Mouse (Mus musculus) forebrain, embryonic 11.5 days (tissue): Measurements from ENCODE around the gene Plaur. TPM values are rescaled to one million over a fixed set of nuclear protein-coding genes. Genes with fewer than 3 reads are reported as not detected.

Experiments
- ATAC-seq: fragments of 200-750 bp; cut with Nextera tagmentation; replicated peaks from 2 replicates; pipeline ENCODE4 v1.8.0; 2017; ENCODE audit warnings: moderate TSS enrichment; ENCODE audit not compliant: low FRiP score
- DNase-seq: peaks from one replicate; pipeline ENCODE4 v3.0.0-alpha.2; 2017; ENCODE audit warnings: low spot score
- H3K27ac ChIP-seq: fragments of 300-500 bp; sonication (generic); 2 replicates; pipeline ENCODE4 v1.5.1; 2014; ENCODE audit warnings: low read depth, low read length
- H3K27me3 ChIP-seq: fragments of 300-500 bp; sonication (generic); 2 replicates; pipeline ENCODE4 v1.6.1; 2014; ENCODE audit warnings: mild to moderate bottlenecking, low read length, mixed read lengths; ENCODE audit not compliant: control insufficient read depth, insufficient read depth
- H3K36me3 ChIP-seq: fragments of 300-500 bp; sonication (generic); 2 replicates; pipeline ENCODE4 v1.6.1; 2014; ENCODE audit warnings: mild to moderate bottlenecking, low read length, moderate library complexity, mixed read lengths; ENCODE audit not compliant: control insufficient read depth, insufficient read depth
- H3K4me1 ChIP-seq: fragments of 300-500 bp; sonication (generic); replicated peaks from 2 replicates; pipeline ENCODE4 v1.6.1; 2014; ENCODE audit warnings: low read length, mixed read lengths; ENCODE audit not compliant: control insufficient read depth, insufficient read depth
- H3K4me2 ChIP-seq: fragments of 300-500 bp; sonication (generic); 2 replicates; pipeline ENCODE4 v1.6.1; 2014; ENCODE audit warnings: low read depth, mild to moderate bottlenecking, low read length, moderate library complexity, mixed read lengths; ENCODE audit not compliant: severe bottlenecking
- H3K4me3 ChIP-seq: fragments of 300-500 bp; sonication (generic); 2 replicates; pipeline ENCODE4 v1.5.1; 2014; ENCODE audit warnings: low read depth, low read length
- H3K9ac ChIP-seq: fragments of 300-500 bp; sonication (generic); 2 replicates; pipeline ENCODE4 v1.6.1; 2014; ENCODE audit warnings: low read length
- H3K9me3 ChIP-seq: fragments of 300-500 bp; sonication (generic); 2 replicates; pipeline ENCODE4 v1.6.1; 2016; ENCODE audit warnings: low read length, mixed read lengths; ENCODE audit not compliant: control insufficient read depth
- WGBS: fragments of 180-500 bp; shearing (Covaris S2); extraction: QIAGEN DNeasy Blood & Tissue Kit; methylation state at CpG from one replicate; pipeline ENCODE4 v1.1.7; 2014; 5-methylcytosine and 5-hydroxymethylcytosine counted together
- polyA plus RNA-seq: library from polyadenylated mRNA; unstranded; fragments of >200 nt; fragmentation: Nextera tagmentation; extraction: Ambion mirVana; gene quantifications from 2 replicates; pipeline ENCODE4 v1.2.1, GENCODE M21; 2014

Gene Plaur
- polyA plus RNA-seq = 1.1 and 1.2 TPM in 2 replicates

DNA sequence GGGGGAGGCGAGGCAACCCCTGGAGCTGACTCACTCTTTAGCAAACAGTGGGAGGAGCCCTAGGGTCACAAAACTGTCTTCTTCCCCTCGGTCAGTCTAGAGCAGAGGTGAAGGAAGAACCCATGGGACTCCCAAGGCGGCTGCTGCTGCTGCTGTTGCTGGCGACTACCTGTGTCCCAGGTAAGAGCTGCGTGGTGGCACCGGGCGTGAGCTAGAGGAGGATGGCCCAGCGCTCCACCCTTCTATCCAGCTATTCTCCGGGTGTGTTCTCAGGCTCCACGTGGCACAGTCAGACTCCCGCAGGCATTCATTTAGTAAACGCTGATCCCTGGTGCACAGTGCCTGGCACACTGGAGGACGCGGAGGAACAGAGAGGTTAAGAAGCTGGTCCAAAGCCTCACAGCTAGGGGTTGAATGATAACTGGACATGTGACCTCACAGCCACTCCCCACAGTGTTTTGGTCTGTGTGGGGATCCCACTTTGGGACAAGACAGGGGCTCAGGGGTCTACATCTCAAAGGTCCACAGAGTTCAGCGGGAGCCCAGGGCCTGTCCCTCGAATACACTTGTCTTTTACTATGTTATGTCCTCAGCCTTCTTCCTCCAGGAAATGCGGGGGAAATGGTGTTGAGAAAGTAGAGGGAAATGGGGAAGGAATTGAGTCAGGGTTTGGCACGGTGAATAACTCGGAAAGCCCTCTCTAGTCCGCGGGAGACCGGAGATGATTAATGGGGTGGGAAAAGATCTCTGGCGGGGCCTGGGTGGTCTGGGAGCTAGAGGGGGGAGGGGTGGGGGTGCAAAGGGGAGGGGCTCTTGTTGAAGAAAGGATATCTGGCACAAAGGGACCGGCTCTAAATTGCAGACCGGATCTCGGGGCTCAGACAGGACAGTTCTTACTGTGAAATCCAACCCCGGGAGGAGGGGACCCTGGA is at the start of gene Plaur:
Gene Plaur, plus strand, starts transcription at position 97 of the 932 bp plus-strand sequence.
- H3K27ac ChIP-seq = no peak within 1 kb of the TSS
- 0 out of 2 replicates have a peak, but pooled peaks have one; percentile 33 for ATAC-seq

DNA sequence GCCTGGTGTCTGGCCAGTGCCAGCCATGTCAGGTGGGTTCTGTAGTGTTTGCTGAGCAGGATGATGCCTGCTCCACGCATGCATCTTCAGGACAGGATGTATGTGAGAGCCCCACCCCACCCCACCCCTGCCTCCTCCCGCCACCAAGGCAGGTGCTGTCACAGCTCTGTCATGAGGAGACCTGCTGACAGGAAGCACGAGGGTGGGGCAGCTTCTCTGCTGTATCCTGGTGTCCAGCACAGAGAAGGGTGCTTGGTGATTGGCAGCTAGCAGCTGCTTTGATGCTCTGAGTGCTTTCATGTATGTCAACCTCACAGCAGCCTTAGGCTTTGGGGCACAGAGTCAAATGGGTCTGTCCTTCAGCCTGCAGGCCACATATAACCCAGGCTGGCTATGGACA is 48.7 kb upstream of the Plaur start:
- H3K4me1 ChIP-seq = no peaks in the 10 kb centered on the region
- ATAC-seq (no peak), DNase-seq (no peak)
- H3K27me3 ChIP-seq = no peaks in the 10 kb centered on the region
- H3K27ac ChIP-seq = no peak overlapping the region
- WGBS = 92% methylated on average over 3 of the region's 3 CpGs
- no peaks in the 10 kb centered on the region for H3K9me3 ChIP-seq
- H3K4me2 ChIP-seq = no peak overlapping the region
- no peaks in the 10 kb centered on the region; the same call in 1 of the 2 replicates for H3K36me3 ChIP-seq
- no peak overlapping the region for H3K4me3 ChIP-seq
- H3K9ac ChIP-seq = no peak overlapping the region

More for the DNA sequence above, at the start of gene Plaur:
- no peak within 1 kb of the TSS for H3K4me3 ChIP-seq
- no peaks in the 10 kb centered on the region for H3K36me3 ChIP-seq
- WGBS = 12% methylated on average over 27 of the region's 27 CpGs
- no peak within 1 kb of the TSS for H3K9ac ChIP-seq
- DNase-seq = no peak
- no peaks in the 10 kb centered on the region for H3K9me3 ChIP-seq
- peaks cover 3% of the 10 kb centered on the region; the same call in 1 of the 2 replicates for H3K4me1 ChIP-seq
- H3K4me2 ChIP-seq = peak within 1 kb of the TSS; percentile 26
- H3K27me3 ChIP-seq = peaks cover 2% of the 10 kb centered on the region; the same call in 1 of the 2 replicates

DNA sequence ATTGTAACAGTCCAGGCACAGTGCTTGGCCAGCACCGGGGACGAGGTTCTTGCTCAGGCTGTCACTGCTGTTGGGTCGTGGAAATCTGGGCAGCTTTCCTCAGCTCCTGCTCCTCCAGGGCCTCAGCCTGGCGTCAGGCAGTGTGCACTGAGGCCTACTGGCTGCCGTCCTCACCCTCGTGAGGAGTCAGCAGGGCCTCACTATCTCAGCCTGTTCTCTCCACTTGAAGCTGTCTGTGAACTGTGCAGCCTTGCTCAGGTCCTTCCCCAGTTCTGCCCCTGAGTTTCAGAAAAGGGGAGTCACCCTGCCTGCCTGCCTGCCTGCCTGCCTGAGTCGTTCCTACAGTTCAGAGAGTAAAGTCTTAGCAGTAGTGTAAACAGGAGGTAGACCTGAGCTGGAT is 47.0 kb upstream of the Plaur start:
- no peak overlapping the region for H3K9ac ChIP-seq
- no peaks in the 10 kb centered on the region for H3K27me3 ChIP-seq
- no peak overlapping the region for H3K4me3 ChIP-seq
- H3K27ac ChIP-seq = no peak overlapping the region
- DNase-seq (no peak), ATAC-seq (no peak)
- no peaks in the 10 kb centered on the region; the same call in 1 of the 2 replicates for H3K36me3 ChIP-seq
- H3K4me2 ChIP-seq = no peak overlapping the region
- H3K9me3 ChIP-seq = no peaks in the 10 kb centered on the region
- 80% methylated on average over 7 of the region's 7 CpGs for WGBS
- peaks cover 10% of the 10 kb centered on the region for H3K4me1 ChIP-seq

DNA sequence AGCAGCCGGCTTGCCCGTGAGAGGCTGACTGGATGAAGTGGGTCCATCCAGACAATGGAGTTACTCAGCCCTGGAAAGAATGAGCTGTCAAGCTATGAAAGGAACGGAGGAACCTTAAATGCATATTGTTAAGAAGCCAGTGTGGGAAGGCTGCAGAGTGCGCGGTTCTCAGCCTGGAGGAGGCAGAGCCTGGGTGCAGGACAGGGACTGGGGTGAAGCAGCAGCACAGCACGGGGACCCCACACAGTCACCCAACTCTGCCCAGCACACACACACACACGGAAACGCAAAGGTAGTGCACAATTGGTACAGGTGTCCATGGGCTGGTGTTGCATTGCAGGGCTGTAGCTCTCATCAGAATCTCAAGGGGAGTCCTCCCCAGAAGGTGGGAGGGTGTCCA is 42.7 kb upstream of the Plaur start:
- H3K4me2 ChIP-seq = no peak overlapping the region
- H3K27me3 ChIP-seq = no peaks in the 10 kb centered on the region
- ATAC-seq (no peak), DNase-seq (no peak)
- H3K4me3 ChIP-seq = no peak overlapping the region
- H3K36me3 ChIP-seq = no peaks in the 10 kb centered on the region; the same call in 1 of the 2 replicates
- peak overlapping the region; percentile 31; the same call in 1 of the 2 replicates for H3K27ac ChIP-seq
- peaks cover 10% of the 10 kb centered on the region for H3K4me1 ChIP-seq
- 0 out of 2 replicates have a peak overlapping the region, but pooled peaks have one; percentile 16 for H3K9ac ChIP-seq
- H3K9me3 ChIP-seq = no peaks in the 10 kb centered on the region
- 46% methylated on average over 8 of the region's 8 CpGs for WGBS

DNA sequence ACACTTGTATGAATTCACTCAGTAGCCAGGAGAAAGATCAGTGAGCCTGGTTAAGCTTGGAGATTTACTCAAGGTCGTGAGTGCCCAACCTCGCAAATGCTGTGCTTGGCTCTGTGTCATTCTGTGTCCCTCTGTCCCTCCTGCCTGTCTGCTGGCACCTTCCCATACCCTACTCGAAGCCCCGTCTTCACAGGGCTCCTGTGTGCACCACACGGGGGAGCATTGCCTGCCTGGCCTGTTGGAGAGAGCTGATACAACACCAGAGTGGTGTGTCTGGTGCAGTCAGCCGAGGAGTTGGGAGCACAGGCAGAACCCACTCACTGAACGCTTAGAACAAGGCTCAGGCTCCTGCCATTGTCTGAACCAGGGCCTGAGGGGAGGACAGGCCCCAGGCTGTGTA is 40.6 kb upstream of the Plaur start:
- Histone ChIP-seq H3K4me3 (no peak overlapping the region), H3K4me1 (peaks cover 10% of the 10 kb centered on the region), H3K9me3 (no peaks in the 10 kb centered on the region), H3K27ac (no peak overlapping the region), H3K36me3 (no peaks in the 10 kb centered on the region; the same call in 1 of the 2 replicates), H3K27me3 (no peaks in the 10 kb centered on the region), H3K4me2 (no peak overlapping the region), H3K9ac (no peak overlapping the region; the same call in 1 of the 2 replicates)
- 76% methylated on average over 7 of the region's 7 CpGs for WGBS
- ATAC-seq (no peak), DNase-seq (no peak)

DNA sequence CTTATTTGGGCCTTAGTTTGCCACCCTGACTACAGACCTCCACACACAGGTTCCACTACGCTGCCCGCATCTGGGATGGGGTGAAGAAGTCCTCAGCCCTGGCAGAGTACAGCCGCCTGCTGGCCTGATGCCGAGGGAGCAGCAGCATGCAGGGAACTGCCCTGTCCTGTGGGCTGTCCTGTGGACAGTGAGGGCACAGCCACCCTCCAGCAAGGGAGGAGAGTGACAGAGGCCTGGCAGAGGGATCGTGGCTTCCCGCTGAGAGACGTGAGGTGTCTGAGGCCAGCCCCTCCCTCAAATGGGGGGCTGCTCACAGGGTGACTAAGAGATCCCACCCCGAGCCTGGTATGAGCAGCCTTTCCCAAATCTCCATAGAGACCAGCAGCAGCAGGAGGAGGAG is 40.0 kb upstream of the Plaur start:
- WGBS = 85% methylated on average over 8 of the region's 8 CpGs
- Histone ChIP-seq H3K9me3 (no peaks in the 10 kb centered on the region), H3K4me2 (no peak overlapping the region), H3K4me3 (no peak overlapping the region), H3K9ac (no peak overlapping the region; the same call in 1 of the 2 replicates), H3K27me3 (no peaks in the 10 kb centered on the region), H3K36me3 (no peaks in the 10 kb centered on the region; the same call in 1 of the 2 replicates), H3K4me1 (peaks cover 10% of the 10 kb centered on the region), H3K27ac (no peak overlapping the region)
- no peak for DNase-seq
- no peak for ATAC-seq

DNA sequence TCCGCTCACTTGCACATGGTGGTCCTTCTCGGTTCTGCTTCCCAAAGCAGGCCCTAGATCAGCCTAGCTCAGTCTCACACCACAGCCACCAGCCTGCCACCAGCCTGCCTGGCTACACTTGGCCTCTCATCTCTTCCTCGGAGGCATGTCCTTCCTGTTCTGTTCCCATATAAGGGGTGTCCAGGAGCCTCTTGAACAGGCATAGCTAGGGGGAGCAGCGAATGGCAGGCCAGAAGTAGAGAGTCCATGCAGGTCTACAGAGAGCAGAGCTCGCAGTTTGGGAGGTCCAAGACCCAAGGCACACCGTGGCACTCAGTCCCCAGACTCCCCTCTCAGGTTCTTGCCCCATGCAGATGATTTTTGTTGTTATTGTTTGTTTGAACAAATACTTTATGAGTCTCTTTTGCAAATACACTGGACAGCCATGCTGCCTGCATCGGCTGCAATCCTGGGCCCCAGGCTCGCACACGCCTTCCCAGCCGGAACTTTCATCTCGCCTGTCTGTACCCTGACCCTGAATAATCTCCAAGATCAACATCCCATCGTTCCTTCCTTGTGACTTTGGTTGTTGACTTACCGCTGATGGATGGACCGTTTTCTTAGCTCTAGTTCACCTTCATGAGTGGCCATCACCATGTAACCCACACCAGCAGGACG is 39.0 kb upstream of the Plaur start:
- Histone ChIP-seq H3K4me1 (peaks cover 10% of the 10 kb centered on the region), H3K27me3 (no peaks in the 10 kb centered on the region), H3K9me3 (no peaks in the 10 kb centered on the region), H3K36me3 (no peaks in the 10 kb centered on the region; the same call in 1 of the 2 replicates), H3K27ac (no peak overlapping the region), H3K4me2 (no peak overlapping the region), H3K4me3 (no peak overlapping the region), H3K9ac (no peak overlapping the region)
- DNase-seq (no peak), ATAC-seq (no peak)
- whole genome bisulfite sequencing = 92% methylated on average over 15 of the region's 15 CpGs

DNA sequence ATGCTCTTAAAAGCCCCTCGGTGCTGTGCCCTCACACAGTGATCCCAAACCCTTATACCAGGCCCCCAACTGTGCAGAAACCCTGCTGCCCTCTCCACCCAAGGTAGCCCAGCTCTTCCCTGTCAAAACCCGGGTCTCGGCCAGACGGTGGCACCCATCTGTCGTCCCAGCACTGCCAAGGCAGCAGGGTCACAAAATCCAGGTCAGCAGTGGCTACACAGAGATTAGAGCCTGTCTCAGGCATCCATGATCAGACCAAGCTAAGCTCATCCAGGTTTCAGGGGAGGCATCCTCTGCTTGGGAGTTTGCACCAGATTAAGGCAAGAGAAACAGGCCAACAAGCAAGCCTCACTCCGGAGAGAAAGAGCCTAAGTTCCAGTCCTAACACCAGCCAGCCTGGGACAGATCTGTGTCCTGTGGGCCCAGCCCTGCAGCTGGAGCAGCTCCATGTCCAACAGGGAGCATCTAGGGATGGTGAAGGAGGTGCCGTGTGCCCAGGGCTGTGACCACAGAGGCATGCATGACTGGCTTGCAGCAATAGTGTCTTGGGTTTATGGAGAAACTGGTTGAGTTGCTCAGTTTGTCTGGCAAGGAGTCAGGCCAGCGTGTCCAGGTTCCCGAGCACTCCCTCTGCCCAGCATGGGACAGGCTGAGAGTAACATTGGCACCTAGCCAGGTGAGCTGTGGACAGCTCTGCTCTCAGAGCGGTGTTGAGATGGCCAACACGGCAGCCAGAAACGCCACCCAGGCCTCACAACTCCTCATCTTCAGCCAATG is 38.1 kb upstream of the Plaur start:
- H3K4me3 ChIP-seq = no peak overlapping the region
- no peak overlapping the region for H3K4me2 ChIP-seq
- H3K4me1 ChIP-seq = peaks cover 8% of the 10 kb centered on the region
- ATAC-seq (no peak), DNase-seq (no peak)
- no peaks in the 10 kb centered on the region for H3K27me3 ChIP-seq
- no peak overlapping the region for H3K27ac ChIP-seq
- no peak overlapping the region for H3K9ac ChIP-seq
- H3K9me3 ChIP-seq = no peaks in the 10 kb centered on the region
- H3K36me3 ChIP-seq = no peaks in the 10 kb centered on the region; the same call in 1 of the 2 replicates
- WGBS = 93% methylated on average over 12 of the region's 12 CpGs
